Mouse (Mus musculus): ENCODE results near the gene Vegfa.

Gene Vegfa

DNA sequence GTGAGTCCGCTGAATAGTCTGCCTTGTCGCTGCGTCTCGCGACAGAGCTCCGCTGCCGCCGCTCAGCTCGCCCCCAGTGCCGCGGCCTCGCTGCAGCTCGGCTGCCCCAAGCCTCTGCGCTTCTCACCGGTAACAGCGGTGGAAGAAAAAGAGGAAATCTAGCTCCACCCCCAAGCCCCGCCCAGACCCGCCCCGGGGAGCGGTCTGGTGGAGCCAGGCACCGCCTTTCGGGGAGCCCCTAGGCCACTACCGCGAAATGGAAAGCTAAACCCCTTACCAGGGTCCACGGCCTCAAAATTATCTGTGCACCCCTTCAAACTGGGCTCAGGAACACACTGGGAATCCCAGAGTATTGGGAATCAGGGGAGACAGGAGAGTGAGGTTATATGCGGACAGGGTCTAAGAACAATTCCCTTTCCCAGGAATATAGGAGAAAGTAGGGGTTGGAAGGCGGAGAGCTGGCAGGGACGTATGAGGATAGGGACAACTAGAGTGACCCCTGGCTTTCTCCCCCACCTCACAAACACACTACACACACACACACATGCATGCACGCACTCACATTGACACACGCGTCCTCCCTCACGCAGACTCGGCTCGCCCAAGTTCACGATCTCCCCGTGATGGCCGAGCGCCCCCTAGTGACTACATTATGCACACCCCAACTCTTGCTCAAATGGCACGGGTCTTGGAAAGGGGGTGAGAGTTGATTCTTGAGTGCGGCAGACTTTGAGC is at the start of gene Vegfa:
Gene Vegfa (minus strand): TSS at position 113 of the 735 bp plus-strand sequence.
- peak; percentile 92 for DNase-seq

DNA sequence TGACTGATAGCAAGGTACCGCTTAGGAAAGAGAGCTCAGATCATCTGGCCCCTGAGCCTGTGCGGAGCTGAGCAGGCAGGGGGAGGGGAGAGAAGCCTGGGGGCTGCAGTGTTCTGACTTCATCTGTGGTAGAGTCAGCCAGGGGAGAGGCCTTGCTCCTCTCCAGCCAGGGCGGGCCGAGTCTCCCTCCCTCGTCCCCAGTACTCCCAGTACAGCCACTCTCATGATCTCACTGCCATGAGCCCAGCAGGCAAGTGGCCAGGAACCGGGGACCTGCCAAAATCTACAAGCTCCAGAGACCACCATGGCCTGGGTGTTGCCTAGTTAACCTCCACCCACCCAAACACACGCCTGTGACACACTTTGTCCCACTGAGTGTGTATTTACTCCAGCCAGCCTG is 49.5 kb upstream of the Vegfa start:
- no peak for DNase-seq

DNA sequence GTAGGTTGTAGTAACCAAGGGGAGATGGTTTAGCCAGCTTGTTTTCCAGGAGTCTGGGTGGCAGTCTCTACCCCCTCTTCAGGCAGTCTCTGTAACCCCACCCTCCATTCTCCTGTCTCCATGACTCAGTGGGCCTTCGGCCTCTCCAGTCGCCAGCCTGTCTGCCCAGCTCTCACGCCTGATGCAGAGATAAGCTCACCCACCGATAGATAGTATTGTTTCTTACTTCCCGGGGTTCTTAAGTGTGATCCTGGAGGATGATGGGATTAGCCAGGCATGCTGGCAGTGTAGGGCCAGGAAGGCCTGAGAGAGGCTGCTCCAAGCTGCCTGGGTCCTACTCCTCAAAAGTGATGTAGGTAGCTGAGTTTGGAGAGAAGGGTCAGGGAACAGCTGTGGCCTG is 48.9 kb upstream of the Vegfa start:
- no peak for DNase-seq

DNA sequence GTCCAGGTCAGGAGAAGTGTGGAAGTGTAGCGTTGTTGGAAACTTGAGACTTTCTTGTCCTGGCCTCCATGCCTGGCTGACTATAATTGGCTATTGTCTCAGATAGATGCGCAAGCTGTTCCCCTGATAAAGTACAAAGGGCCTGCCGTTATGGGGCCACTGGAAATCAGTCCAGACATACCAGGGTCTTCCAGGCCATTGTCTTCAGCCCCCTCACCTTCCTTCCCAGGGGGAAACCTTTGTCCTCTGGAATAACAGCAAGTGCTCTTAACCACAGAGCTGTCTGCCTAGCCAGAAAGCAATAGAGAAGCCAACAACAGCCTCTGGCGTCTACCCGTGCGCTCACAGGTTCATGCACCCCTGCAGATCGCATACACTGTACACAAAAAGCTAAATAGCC is 48.2 kb upstream of the Vegfa start:
- no peak for DNase-seq

DNA sequence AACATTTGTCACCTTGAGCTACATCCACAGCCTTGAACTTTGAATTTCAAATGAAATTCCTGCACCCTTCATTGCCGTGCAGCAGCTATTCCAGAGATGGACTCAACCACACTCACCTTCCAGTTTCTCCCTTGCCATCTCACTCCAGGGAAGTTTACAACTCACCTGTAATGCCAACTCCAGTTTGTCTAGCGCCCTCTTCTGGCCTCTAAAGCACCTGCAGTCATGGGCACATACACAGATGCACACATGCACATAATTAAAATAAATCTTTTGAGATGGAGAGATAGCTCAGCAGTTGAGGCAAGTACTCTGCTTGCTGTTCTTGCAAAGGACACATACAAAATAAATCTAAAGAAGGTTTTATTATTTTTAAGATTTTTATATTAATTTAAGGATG is 46.9 kb upstream of the Vegfa start:
- DNase-seq, result no peak

DNA sequence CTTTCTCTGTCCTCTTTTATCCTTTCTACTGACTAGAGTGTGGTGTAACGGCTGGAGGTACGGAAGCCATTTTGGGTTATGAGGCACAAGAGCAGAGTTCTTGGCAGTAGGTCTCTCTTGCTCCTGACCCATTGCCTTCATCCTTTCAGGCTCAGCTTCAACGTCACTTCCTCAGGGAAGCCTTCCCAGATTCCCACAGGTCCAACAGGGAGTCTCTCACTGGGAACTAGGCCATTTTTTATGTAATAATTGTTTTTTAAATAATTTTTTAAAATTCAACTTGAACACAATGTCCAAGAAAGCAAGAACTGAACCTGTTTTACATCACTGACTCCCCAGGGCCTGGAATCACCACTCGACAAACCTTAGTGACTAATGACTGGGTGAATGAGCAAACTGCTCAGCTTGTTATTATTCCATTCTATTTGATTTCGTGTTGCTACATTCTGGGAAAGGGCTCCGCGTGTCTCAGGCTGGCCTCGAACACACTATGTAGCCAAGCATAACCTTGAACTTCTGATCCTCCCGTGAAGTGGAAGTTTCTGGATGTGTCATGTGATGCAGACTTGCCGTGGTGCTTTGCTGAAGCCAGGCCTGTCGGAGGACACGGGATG is 45.9 kb upstream of the Vegfa start:
- DNase-seq, result no peak

DNA sequence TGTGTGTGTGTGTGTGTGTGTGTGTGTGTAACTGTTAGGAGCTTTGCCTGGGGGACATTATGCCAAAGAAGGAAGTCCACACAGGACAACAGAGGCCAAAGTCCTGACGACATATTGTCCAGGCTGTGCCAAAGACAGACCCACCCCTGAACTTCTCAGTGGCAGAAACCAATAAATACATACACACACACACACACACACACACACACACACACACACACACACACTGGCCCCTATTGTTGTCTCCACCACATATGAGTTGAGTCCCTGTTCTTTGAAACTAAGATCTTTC is 44.0 kb upstream of the Vegfa start:
- no peak for DNase-seq

DNA sequence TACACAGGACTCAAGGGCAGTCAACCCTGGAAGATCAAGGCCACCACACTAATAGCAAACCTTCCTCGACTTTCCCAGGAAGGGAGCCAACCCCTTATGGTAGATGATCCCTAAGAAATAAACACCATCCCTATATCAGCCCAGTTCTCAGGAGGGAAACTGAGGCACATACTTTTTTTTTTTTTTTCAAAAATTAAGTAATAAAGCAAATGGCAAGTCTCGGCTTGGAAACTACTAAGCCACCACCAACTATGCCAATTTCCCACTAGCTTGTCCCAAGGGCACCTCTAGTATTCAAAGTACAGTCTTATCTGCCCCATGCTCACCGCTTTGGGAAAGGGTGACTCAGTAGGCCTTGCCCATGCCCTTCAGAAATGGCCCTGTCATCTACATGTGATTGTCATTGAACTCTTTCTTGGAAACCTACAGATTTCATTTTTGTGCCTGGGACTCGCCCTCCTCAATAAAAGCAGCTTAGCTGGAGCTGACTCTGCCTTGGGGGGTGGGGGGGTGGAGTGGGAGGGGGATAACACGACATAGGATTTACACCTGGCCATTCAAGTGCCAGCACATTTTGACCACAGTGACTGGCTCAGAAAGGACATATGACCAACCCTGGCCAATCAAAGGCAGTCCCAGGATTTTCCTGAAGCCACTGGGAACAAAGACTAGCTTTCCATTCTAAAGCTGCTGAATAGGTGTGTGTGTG is 43.5 kb upstream of the Vegfa start:
- no peak for DNase-seq

DNA sequence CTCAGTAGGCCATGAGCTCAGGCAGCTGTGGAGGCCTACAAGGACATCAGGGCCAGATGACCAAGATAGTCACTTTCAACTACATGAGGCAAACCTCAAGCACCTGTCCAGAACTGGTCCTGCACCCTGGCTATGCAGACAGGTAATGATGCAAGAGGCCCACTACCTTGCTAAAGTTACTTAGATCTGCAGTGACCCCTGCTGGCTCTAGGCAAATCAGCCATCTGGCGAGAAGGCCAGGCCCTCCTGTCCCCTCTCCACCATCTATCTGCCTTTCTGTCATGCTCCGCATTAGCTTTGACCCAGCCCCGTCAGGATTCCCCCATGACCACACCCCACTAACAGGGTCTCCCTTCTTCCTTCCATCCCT is 42.9 kb upstream of the Vegfa start:
- DNase-seq, result no peak

DNA sequence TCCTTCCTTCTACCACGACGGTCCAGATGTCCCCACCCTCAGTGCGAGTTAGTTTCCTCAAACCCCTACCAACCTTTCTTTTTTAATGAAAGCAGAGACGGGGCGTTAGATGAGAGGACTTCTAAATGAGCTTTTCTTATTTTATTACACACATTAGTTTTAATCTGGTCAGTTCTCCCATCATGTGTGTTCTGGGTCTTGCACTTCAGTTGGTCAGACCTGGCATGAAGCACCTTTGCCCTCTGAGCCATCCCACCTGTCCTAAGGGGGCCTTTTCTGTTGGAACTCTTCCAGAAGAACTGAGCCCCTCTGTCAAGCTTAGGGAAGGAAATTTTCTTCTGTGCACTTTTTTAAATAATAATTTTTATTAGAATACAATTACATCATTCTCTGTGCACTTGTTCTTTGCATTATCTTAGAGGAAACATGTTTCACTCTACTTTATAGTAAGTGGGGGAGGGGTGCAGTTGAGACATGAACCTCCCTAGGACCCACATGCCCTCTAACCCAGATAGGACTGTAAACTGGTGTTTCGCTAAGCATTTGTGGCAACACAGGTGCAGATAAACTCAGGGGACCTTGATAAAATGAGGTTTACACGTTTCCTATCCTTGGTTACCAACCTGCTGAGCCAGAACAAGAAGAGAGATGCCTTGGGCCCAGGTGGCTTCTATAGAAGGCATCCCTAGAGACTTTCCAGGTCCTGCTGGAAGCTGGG is 42.4 kb upstream of the Vegfa start:
- DNase-seq, result no peak

DNA sequence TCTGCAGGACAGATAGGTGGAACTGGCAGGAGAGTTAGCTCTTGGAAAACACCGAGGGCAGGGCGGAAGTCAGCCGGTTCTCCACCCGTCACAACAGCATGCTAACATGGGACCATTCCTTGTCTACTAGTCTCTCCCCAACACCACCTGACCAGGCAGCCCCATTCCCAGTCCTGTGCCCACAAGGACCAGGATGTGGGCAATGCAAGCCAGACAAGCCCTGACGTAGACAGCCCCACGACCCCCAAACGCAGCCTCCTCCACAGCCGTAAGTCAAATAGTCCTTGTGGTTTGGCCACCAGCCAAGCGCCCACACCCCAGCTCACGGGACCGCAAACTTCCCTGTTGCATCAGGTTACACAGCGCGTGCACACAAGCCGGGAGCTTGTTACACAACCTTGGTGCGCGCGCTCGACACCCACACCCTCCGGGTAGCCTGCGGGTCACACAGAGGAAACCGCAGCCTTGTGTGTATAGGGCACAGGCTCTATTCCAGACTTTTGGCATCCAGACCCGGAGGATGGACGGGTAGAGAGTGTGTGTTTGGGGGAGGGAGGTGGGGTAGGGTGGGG is 41.6 kb upstream of the Vegfa start:
- peak; percentile 25 for DNase-seq

DNA sequence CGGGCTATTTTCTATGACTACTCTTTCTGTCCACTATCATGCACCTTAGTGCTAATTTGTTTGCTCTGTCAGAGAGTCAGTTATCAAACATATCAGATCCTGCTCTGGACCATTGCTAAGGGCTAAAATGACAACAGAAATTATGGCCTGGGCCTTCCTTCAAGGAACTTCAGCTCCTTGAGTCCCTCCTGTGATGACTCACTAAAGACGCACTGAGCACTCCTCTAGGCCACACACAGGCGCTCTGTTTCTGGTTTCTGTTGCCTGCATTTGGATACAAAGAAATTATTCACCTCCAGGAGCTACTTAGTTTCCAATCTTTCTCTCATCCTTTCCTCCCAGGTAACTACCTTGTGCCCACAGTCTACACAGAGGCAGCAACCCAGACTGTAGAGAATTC is 39.4 kb upstream of the Vegfa start:
- no peak for DNase-seq

DNA sequence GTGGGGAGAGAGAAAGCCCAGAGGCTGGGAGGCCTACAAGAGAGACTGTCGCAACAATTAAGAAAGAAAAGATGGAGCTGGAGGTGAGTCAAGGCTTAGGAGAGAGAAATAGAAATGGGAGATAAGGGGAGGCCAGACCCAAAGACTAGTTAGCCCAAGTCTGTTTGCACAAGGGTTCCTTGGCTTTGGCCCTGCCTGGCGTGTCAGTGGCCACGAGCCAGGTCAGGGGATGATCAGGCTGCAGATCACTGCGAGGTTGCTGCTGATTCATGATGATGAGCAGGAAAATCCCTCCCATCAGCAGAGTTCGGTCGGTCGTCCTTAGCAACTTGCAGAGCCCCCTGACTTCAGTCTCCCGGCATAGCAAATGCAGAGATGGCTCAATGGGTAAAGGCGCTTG is 37.9 kb upstream of the Vegfa start:
- DNase-seq, result no peak

DNA sequence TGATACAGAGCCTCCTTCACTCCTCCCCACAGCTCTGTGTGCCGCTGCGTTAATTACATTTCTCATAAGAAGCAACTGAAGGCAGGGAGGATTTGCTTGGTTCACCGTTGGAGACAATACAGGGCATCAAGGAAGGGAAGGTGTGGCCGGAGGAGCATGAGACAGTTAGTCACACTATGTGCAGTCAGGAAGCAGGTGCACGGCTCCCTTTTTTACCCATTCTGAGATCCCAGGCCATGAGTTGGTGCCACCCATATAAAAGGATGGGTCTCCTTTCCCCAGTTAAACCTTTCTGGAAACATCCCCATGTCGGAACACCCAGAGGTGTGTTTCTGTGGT is 31.8 kb upstream of the Vegfa start:
- no peak for DNase-seq

DNA sequence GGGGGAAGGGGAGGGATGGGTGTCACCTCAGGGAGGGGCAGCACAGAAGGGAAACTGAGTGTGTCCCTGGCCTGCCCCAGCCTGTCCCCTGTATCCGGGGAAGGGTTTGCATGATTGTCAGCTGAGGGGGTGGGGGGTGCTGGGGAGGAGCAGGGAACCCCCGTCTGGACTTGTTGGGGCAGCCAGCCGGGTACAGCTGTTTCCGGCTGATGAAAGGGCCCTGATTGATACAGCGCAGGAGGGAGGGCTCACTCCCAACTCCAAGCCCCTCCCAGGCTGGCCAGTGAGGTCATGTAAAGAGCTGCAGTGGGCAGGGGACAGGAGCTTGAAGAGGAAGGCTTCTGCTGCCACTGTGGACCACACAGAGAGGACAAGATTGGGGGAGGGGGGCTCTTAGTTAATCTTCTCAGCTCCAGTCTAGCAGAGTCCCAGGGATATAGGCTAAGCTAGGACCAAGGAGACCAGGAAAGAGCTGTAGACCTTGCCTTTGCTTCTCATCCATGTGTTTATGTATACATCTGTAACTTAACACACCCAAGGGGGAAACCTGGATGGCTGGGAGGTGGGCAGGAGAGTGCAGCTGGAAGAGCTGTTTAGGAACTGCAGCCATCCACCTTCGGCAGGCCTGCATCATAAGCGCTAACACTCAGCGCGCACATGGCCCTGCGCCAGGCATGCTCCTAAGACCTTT is 31.3 kb upstream of the Vegfa start:
- DNase-seq, result no peak

DNA sequence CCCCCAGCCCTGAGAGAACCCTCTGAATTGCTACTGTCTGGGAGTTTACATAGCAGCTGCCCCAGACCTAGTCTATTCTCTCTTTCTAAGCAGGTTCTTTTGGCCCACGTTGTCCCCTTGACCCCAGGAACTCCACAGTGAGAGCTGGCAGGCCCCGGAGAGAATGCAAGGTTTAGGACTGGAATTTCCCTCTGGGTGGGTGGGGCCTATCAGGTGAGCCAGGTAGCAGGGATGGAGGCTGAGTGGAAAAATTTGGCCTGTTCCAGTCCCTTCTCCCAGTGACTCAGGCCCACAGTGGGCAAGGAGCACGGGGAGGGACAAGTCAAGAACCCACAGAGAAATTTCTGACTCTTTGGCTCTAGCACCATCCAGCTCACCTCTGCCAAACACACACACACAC is 28.1 kb upstream of the Vegfa start:
- no peak for DNase-seq

DNA sequence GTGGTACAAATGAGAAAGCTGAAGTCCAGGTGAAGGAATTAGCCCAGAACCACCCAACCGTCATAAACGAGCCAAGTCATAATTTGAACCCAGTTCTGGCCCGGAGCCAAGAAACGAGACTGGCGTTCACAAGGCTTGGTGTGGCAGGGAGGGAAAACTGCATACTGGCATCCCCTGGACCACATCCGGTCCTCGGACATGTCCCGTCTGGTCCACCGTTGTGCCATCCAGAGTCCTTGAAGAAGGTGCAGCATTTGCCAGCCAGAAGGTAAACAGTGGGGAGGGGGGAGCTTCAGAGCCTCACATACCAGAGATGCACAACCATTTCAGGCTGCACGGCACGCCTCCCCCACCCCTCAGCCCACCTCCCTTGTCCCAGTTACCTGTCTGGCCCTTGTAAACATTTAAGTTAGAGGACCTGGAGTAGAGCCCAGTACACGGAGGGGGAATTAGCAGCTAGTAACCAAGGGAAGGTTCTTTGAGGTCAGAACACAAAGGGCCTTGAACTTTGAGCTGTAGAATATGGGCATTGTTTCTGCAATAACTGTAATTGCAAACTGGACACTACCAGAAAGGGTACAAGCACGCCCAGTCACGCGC is 27.2 kb upstream of the Vegfa start:
- no peak for DNase-seq

DNA sequence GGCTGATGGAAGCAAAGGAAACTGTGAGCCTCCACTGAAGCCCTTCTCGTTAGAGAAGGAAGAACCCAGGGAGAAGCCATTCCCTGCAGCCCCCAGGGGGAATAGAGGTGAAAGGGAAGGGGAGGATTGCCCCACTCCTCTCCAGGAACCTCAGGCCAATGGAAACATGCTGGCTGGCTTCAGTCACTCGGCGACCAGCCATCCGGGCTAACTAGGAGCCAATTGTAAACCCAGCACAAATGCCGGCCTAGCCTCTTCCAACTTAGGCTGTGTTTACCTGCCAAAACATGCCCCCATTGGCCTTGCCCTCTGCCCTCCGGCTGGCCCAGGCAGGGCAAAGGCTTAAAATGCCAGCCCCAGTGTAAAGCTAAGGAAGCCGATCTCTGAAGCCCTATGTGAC is 24.1 kb upstream of the Vegfa start:
- no peak for DNase-seq

DNA sequence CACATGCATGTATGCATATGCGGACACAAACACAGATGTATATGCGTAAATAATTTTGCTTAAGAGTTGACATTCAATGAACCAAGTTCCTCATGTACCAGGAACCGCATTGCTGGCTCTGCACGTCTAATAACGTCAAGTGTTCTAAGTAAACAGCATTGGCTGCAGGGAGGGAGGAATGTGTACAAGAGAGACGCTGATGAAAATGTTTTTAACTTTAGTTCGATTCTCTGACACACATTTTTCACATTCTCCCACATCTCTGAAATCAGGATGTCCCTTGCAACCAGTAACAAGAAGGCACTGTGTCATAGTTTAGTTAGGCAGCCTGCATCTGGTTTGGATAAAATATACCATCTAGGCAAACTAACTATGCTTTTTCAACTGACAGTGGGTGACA is 23.6 kb upstream of the Vegfa start:
- DNase-seq, result no peak

DNA sequence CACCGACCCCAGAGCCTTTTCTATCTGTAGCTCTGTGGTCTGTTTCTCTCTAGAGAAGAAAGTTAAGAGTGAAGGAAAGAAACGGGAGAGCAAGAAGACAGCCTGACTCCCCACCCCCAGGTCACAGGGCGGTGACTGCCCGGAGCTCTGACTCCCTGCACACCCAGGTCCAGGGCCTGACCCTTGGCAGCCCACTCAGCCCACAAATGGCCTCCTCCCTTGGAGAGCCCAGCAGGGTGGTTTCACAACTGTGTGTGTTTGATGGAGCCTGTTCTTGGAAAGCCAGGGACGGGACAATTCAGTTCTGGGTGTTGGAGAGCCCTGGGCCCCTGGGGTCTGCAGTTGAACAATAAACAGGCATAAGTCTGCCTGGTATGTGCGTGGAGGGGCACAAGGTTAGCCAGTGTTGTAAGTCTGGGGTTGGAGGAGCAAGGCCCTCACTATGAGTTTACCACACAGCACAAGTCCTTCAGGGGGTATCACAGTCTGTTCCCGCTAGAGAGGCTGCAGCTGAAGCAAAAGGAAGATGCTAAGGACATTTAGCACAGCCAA is 21.2 kb upstream of the Vegfa start:
- no peak for DNase-seq

DNA sequence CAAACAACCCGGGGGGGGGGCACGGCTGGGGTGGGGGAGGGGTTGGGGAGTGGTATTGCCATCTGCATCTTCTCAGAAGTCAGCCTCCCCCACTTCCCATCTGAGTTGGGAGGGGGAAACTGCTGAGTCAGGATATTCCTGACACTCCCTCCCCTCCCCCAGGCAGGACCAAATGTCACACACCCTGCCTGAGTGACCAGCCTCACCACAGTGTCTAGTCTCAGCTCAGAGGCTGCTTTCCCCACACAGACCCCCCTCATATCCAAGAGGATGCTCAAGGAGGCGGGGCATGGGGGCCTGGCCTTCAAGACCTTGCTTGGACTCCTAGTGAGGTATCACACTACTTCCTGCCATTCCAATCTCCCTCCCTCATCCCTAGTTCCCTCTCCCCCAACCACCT is 20.0 kb upstream of the Vegfa start:
- DNase-seq, result no peak

DNA sequence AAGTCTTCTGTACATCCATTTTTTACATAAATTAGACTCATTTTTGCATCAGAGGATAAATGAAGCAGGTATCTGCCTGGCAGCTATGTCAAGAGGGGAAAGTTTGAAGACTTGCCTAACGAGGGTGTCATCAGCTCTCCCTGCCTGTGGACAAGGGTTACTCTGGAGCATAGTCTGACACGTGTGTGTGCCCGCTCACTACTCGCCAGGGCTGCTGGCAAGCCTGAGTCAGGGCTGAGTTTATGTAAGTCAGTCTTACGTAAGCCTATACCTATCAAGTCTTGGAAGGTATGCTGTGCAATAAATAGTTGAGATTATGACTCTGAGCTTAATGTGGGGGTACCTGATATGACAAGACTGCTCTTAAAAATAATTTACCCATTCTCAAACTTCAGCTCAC is 19.2 kb upstream of the Vegfa start:
- peak; percentile 29 for DNase-seq

All from cerebellum, adult 8-10 months (tissue).